In genomic region chr15:100460942-100461341, GRCm38 (mm10) we compare ENCODE assay signal across 7 mouse cellular contexts. TPM values are rescaled to one million over a fixed set of nuclear protein-coding genes. Genes with fewer than 3 reads are reported as not detected.
DNase-seq lines count a peak whose midpoint lies in the region; ATAC-seq and TF ChIP-seq lines count a peak whose summit lies in the region.

No protein-coding gene starts in this region.

- no peak overlapping the region for H3K27ac ChIP-seq in heart, postnatal 0 days (ENCODE audit: low read depth)
- no peak overlapping the region for H3K27ac ChIP-seq in limb, embryonic 11.5 days (replicated peaks; ENCODE audit: low read depth, low read length)

- no peaks in the 10 kb centered on the region for H3K4me1 ChIP-seq in heart, postnatal 0 days (ENCODE audit: control insufficient read depth, insufficient read depth)
- no peaks in the 10 kb centered on the region for H3K4me1 ChIP-seq in limb, embryonic 11.5 days (ENCODE audit: control insufficient read depth, insufficient read depth, low read length)

- no peak overlapping the region for H3K4me3 ChIP-seq in heart, postnatal 0 days (ENCODE audit: low read depth, low read length)
- H3K4me3 ChIP-seq in limb, embryonic 11.5 days (ENCODE audit: low read depth, low read length) = no peak overlapping the region

- peak overlapping the region; percentile 32 for H3K4me2 ChIP-seq in heart, postnatal 0 days (ENCODE audit: low read depth, low read length)
- peak overlapping the region; percentile 36; the same call in 1 of the 2 replicates for H3K4me2 ChIP-seq in limb, embryonic 11.5 days (ENCODE audit: low read depth, severe bottlenecking)

- no peak for ATAC-seq in heart, postnatal 0 days (ENCODE audit: insufficient read depth, low read depth)
- ATAC-seq in limb, embryonic 11.5 days (ENCODE audit: insufficient number of reproducible peaks, low FRiP score, low TSS enrichment, low read depth) = no peak
- peak; percentile 80 for ATAC-seq in monocyte, adult 5-6 weeks (replicated peaks; ENCODE audit: insufficient number of reproducible peaks, low FRiP score, low TSS enrichment, poor library complexity, severe bottlenecking)

- H3K9ac ChIP-seq in heart, postnatal 0 days (replicated peaks; ENCODE audit: low read depth, low read length) = no peak overlapping the region
- peak overlapping the region; percentile 12; the same call in 1 of the 2 replicates for H3K9ac ChIP-seq in limb, embryonic 11.5 days (ENCODE audit: low read length)

- no peak for TF ChIP-seq CTCF in heart, postnatal 0 days (IDR thresholded peaks at IDR 0.05; ENCODE audit: low read depth)

- H3K27me3 ChIP-seq in heart, postnatal 0 days (ENCODE audit: control insufficient read depth, insufficient read depth, low read length) = no peaks in the 10 kb centered on the region
- H3K27me3 ChIP-seq in limb, embryonic 11.5 days (ENCODE audit: control insufficient read depth, insufficient read depth, low read length) = 0 out of 2 replicates have a peak, but pooled peaks cover 4% of the 10 kb centered on the region

- no peak for TF ChIP-seq EP300 in heart, postnatal 0 days (IDR thresholded peaks at IDR 0.05; ENCODE audit: low read depth)

- no peaks in the 10 kb centered on the region for H3K36me3 ChIP-seq in heart, postnatal 0 days (replicated peaks; ENCODE audit: control insufficient read depth, insufficient read depth, low read length)
- H3K36me3 ChIP-seq in limb, embryonic 11.5 days (ENCODE audit: control insufficient read depth, insufficient read depth, low read length) = no peaks in the 10 kb centered on the region

- DNase-seq in ES-CJ7 (ENCODE audit: low read depth, low spot score) = peak; percentile 79
- DNase-seq in adrenal gland, postnatal 25 days = peak; percentile 46
- no peak for DNase-seq in heart, postnatal 0 days (ENCODE audit: low spot score)
- peak; percentile 49 for DNase-seq in limb, embryonic 11.5 days (ENCODE audit: low spot score)
- DNase-seq in right cerebral cortex, postnatal 14 days = no peak
- no peak for DNase-seq in cerebellum, postnatal 36 days

- 9% methylated on average over 12 of the region's 12 CpGs for WGBS in heart, postnatal 0 days
- WGBS in limb, embryonic 11.5 days = 9% methylated on average over 12 of the region's 12 CpGs

- H3K9me3 ChIP-seq in heart, postnatal 0 days (replicated peaks; ENCODE audit: control insufficient read depth, low read length) = no peaks in the 10 kb centered on the region
- H3K9me3 ChIP-seq in limb, embryonic 11.5 days (ENCODE audit: control insufficient read depth, low read length) = no peaks in the 10 kb centered on the region

RNA-seq across cellular contexts. Expression of gene Letmd1, which starts 7.9 kb away (rescaled TPM):
- total RNA-seq in adrenal gland, postnatal 25 days (2021) = 123 and 143 TPM in 2 replicates
- 18.5 and 25.5 TPM in 2 replicates for total RNA-seq in heart, postnatal 0 days (2014; rRNA removed; ENCODE audit: low replicate concordance)
- polyA plus RNA-seq in heart, postnatal 0 days (2015; fragmentation: Nextera tagmentation; extraction: Ambion mirVana) = 7.5 and 7.6 TPM in 2 replicates
- polyA plus RNA-seq in limb, embryonic 11.5 days (2014; fragmentation: Nextera tagmentation; extraction: Ambion mirVana) = 30.6 and 31.4 TPM in 2 replicates
- 12.8 to 20.7 TPM (median 13.0 TPM) in 3 replicates for total RNA-seq in monocyte, adult 5-6 weeks (2017)

RNA-seq across cellular contexts. Expression of gene Csrnp2, which starts 34.3 kb away (rescaled TPM):
- total RNA-seq in adrenal gland, postnatal 25 days (2021) = 6.8 and 8.2 TPM in 2 replicates
- total RNA-seq in heart, postnatal 0 days (2014; rRNA removed; ENCODE audit: low replicate concordance) = 5.1 and 6.0 TPM in 2 replicates
- polyA plus RNA-seq in heart, postnatal 0 days (2015; fragmentation: Nextera tagmentation; extraction: Ambion mirVana) = 4.6 and 5.0 TPM in 2 replicates
- polyA plus RNA-seq in limb, embryonic 11.5 days (2014; fragmentation: Nextera tagmentation; extraction: Ambion mirVana) = 27.8 and 28.1 TPM in 2 replicates
- 3.4 to 4.2 TPM (median 3.6 TPM) in 3 replicates for total RNA-seq in monocyte, adult 5-6 weeks (2017)

RNA-seq across cellular contexts. Expression of gene Slc11a2, which starts 36.1 kb away (rescaled TPM):
- total RNA-seq in adrenal gland, postnatal 25 days (2021) = 105 and 111 TPM in 2 replicates
- 18.0 and 66.7 TPM in 2 replicates for total RNA-seq in heart, postnatal 0 days (2014; rRNA removed; ENCODE audit: low replicate concordance)
- polyA plus RNA-seq in heart, postnatal 0 days (2015; fragmentation: Nextera tagmentation; extraction: Ambion mirVana) = 12.0 and 13.9 TPM in 2 replicates
- polyA plus RNA-seq in limb, embryonic 11.5 days (2014; fragmentation: Nextera tagmentation; extraction: Ambion mirVana) = 19.5 and 24.3 TPM in 2 replicates
- 5.1 to 17.3 TPM (median 9.7 TPM) in 3 replicates for total RNA-seq in monocyte, adult 5-6 weeks (2017)

RNA-seq across cellular contexts. Expression of gene Gm5475, which starts 39.0 kb away (rescaled TPM):
- not detected in 2 replicates for total RNA-seq in adrenal gland, postnatal 25 days (2021)
- total RNA-seq in heart, postnatal 0 days (2014; rRNA removed; ENCODE audit: low replicate concordance) = not detected in 2 replicates
- polyA plus RNA-seq in heart, postnatal 0 days (2015; fragmentation: Nextera tagmentation; extraction: Ambion mirVana) = 0.04 TPM in 1 of 2 replicates, not detected in the other
- polyA plus RNA-seq in limb, embryonic 11.5 days (2014; fragmentation: Nextera tagmentation; extraction: Ambion mirVana) = not detected in 2 replicates
- total RNA-seq in monocyte, adult 5-6 weeks (2017) = 0.49 TPM in 1 of 3 replicates, not detected in the others

Comparison
In these comparisons a context has a peak if more than half of its experiments do, and no peak if none do; other contexts are left out.
1. DNase-seq: peak in ES-CJ7 (single experiment), adrenal gland, postnatal 25 days (single experiment) and limb, embryonic 11.5 days (single experiment); none in heart, postnatal 0 days (single experiment), right cerebral cortex, postnatal 14 days (single experiment) and cerebellum, postnatal 36 days (0 of 2).